Mouse (Mus musculus): ENCODE measurements at regions not wholly inside any gene's neighbourhood (a gene's known extent, or its start where the extent isn't known, plus 50 kb on each side); places are given as distances from the start of the nearest gene placed in this dataset.

GRCm38 (mm10) chr6:89059431-89059975 is 157.5 kb downstream of the Tpra1 start:
- TF ChIP-seq POLR2A (IDR thresholded peaks at IDR 0.05; ENCODE audit: control insufficient read depth, low read depth, low read length) (no peak), CTCF (IDR thresholded peaks at IDR 0.05; ENCODE audit: control insufficient read depth, insufficient read depth, insufficient replicate concordance, low read depth, low read length) (no peak)

Measured in testis, adult 2 months (tissue).